Mouse (Mus musculus) midbrain, embryonic 16.5 days (tissue): Measurements from ENCODE around the gene Cisd3. TPM values are rescaled to one million over a fixed set of nuclear protein-coding genes. Genes with fewer than 3 reads are reported as not detected.
"Not testable (repeated sequence)": the region's sequence is repeated elsewhere in the genome, so short reads cannot be mapped to it uniquely, and the experiment has no call there.

Experiments used
- ATAC-seq: fragments of 200-750 bp; cut with Nextera tagmentation; 2 replicates; pipeline ENCODE4 v1.8.0; 2017; ENCODE audit warnings: moderate TSS enrichment
- H3K27ac ChIP-seq: fragments of 300-500 bp; sonication (generic); 2 replicates; pipeline ENCODE4 v1.5.1; 2014; ENCODE audit warnings: mild to moderate bottlenecking, low read length, mixed read lengths
- H3K27me3 ChIP-seq: fragments of 300-500 bp; sonication (generic); 2 replicates; pipeline ENCODE4 v1.6.1; 2014; ENCODE audit warnings: low read depth, low read length, mixed read lengths; ENCODE audit not compliant: control insufficient read depth, insufficient read depth
- H3K36me3 ChIP-seq: fragments of 300-500 bp; sonication (generic); 2 replicates; pipeline ENCODE4 v1.6.1; 2014; ENCODE audit warnings: mild to moderate bottlenecking, low read length, moderate library complexity, mixed read lengths; ENCODE audit not compliant: control insufficient read depth, insufficient read depth
- H3K4me1 ChIP-seq: fragments of 300-500 bp; sonication (generic); 2 replicates; pipeline ENCODE4 v1.6.1; 2014; ENCODE audit warnings: mild to moderate bottlenecking, low read length, mixed read lengths; ENCODE audit not compliant: control insufficient read depth, insufficient read depth
- H3K4me2 ChIP-seq: fragments of 300-500 bp; sonication (generic); 2 replicates; pipeline ENCODE4 v1.6.1; 2014; ENCODE audit warnings: mild to moderate bottlenecking, low read length, mixed read lengths
- H3K4me3 ChIP-seq: fragments of 300-500 bp; sonication (generic); 2 replicates; pipeline ENCODE4 v1.5.1; 2014; ENCODE audit warnings: low read depth, mild to moderate bottlenecking, low read length, moderate library complexity, mixed read lengths
- H3K9ac ChIP-seq: fragments of 300-500 bp; sonication (generic); 2 replicates; pipeline ENCODE4 v1.6.1; 2014; ENCODE audit warnings: low read depth, low read length, mixed read lengths
- H3K9me3 ChIP-seq: fragments of 300-500 bp; sonication (generic); replicated peaks from 2 replicates; pipeline ENCODE4 v1.6.1; 2014; ENCODE audit warnings: mild to moderate bottlenecking, low read length, mixed read lengths; ENCODE audit not compliant: control insufficient read depth, poor library complexity, severe bottlenecking
- WGBS: fragments of 180-500 bp; shearing (Covaris S2); extraction: QIAGEN DNeasy Blood & Tissue Kit; methylation state at CpG from one replicate; pipeline ENCODE4 v1.1.7; 2014; 5-methylcytosine and 5-hydroxymethylcytosine counted together
- polyA plus RNA-seq: library from polyadenylated mRNA; unstranded; fragments of >200 nt; fragmentation: Nextera tagmentation; extraction: Ambion mirVana; gene quantifications from 2 replicates; pipeline ENCODE4 v1.2.1, GENCODE M21; 2015

The Cisd3 gene
- polyA plus RNA-seq, 1 experiment from 2014 or later: 29.8 TPM

GRCm38 (mm10) chr11:97656269-97656971, 29.2 kb upstream of the Cisd3 start:
- WGBS: 73% methylated on average over 14 of the region's 14 CpGs
- H3K4me1 ChIP-seq: peaks cover 14% of the 10 kb centered on the region
- no peak for ATAC-seq

GRCm38 (mm10) chr11:97657184-97657945, 28.3 kb upstream of the Cisd3 start:
- no peaks in the 10 kb centered on the region for H3K36me3 ChIP-seq

More at GRCm38 (mm10) chr11:97656269-97656971, 29.2 kb upstream of the Cisd3 start:
- H3K4me2 ChIP-seq: no peak overlapping the region
- no peaks in the 10 kb centered on the region for H3K36me3 ChIP-seq
- no peak overlapping the region for H3K9ac ChIP-seq
- H3K4me3 ChIP-seq: no peak overlapping the region
- peaks cover under 1% of the 10 kb centered on the region; the same call in 1 of the 2 replicates for H3K27me3 ChIP-seq
- no peaks in the 10 kb centered on the region for H3K9me3 ChIP-seq
- H3K27ac ChIP-seq: no peak overlapping the region

GRCm38 (mm10) chr11:97657967-97658366, 27.7 kb upstream of the Cisd3 start:
- not testable (repeated sequence) for H3K27me3 ChIP-seq, H3K4me3 ChIP-seq, H3K9me3 ChIP-seq, H3K36me3 ChIP-seq, H3K4me2 ChIP-seq, H3K9ac ChIP-seq, H3K27ac ChIP-seq, ATAC-seq
- 89% methylated on average over 6 of the region's 6 CpGs for WGBS
- peaks cover 21% of the 10 kb centered on the region for H3K4me1 ChIP-seq

More at GRCm38 (mm10) chr11:97657184-97657945, 28.3 kb upstream of the Cisd3 start:
- H3K9ac ChIP-seq: no peak overlapping the region
- peaks cover 7% of the 10 kb centered on the region for H3K27me3 ChIP-seq
- no peak overlapping the region for H3K4me2 ChIP-seq
- no peak overlapping the region for H3K4me3 ChIP-seq
- no peaks in the 10 kb centered on the region for H3K9me3 ChIP-seq
- WGBS: 59% methylated on average over 4 of the region's 6 CpGs
- no peak overlapping the region for H3K27ac ChIP-seq
- peaks cover 21% of the 10 kb centered on the region for H3K4me1 ChIP-seq
- no peak for ATAC-seq

GRCm38 (mm10) chr11:97658751-97659266, 26.8 kb upstream of the Cisd3 start:
- WGBS: 75% methylated on average over 11 of the region's 11 CpGs
- Histone ChIP-seq H3K4me1 (peaks cover 21% of the 10 kb centered on the region), H3K4me3 (no peak overlapping the region), H3K36me3 (no peaks in the 10 kb centered on the region), H3K27me3 (peaks cover 7% of the 10 kb centered on the region), H3K4me2 (no peak overlapping the region; the same call in 1 of the 2 replicates), H3K9ac (no peak overlapping the region), H3K9me3 (no peaks in the 10 kb centered on the region), H3K27ac (no peak overlapping the region)
- no peak for ATAC-seq

- H3K27me3 ChIP-seq: peaks cover 7% of the 10 kb centered on the region
- H3K4me1 ChIP-seq: peaks cover 24% of the 10 kb centered on the region
- H3K9ac ChIP-seq: peak overlapping the region; percentile 83
- 11% methylated on average over 13 of the region's 13 CpGs for WGBS
- H3K9me3 ChIP-seq: no peaks in the 10 kb centered on the region
- no peaks in the 10 kb centered on the region for H3K36me3 ChIP-seq
- peak overlapping the region; percentile 82 for H3K4me2 ChIP-seq
- H3K27ac ChIP-seq: peak overlapping the region; percentile 66; the same call in 1 of the 2 replicates
- peak overlapping the region; percentile 72 for H3K4me3 ChIP-seq
- ATAC-seq: no peak
These were observed 26.2 kb upstream of the Cisd3 start for GRCm38 (mm10) chr11:97659267-97659989.

GRCm38 (mm10) chr11:97659990-97660714, 25.5 kb upstream of the Cisd3 start:
- Histone ChIP-seq H3K9me3 (no peaks in the 10 kb centered on the region), H3K4me3 (peak overlapping the region; percentile 72), H3K4me2 (peak overlapping the region; percentile 82), H3K4me1 (peaks cover 31% of the 10 kb centered on the region), H3K27me3 (peaks cover 7% of the 10 kb centered on the region), H3K9ac (peak overlapping the region; percentile 83), H3K36me3 (no peaks in the 10 kb centered on the region), H3K27ac (peak overlapping the region; percentile 66)
- peak; percentile 81 for ATAC-seq
- 0% methylated on average over 52 of the region's 78 CpGs for WGBS

- Histone ChIP-seq H3K27me3 (peaks cover 7% of the 10 kb centered on the region), H3K9me3 (no peaks in the 10 kb centered on the region), H3K9ac (peak overlapping the region; percentile 83), H3K4me2 (peak overlapping the region; percentile 82), H3K4me3 (peak overlapping the region; percentile 72), H3K27ac (no peak overlapping the region), H3K36me3 (no peaks in the 10 kb centered on the region), H3K4me1 (peaks cover 35% of the 10 kb centered on the region)
- no peak for ATAC-seq
- 2% methylated on average over 27 of the region's 27 CpGs for WGBS
These were observed 24.6 kb upstream of the Cisd3 start for GRCm38 (mm10) chr11:97660734-97661647.
